Mouse (Mus musculus): Measurements from ENCODE around the gene Cyp4f39. TPM values are rescaled to one million over a fixed set of nuclear protein-coding genes. Genes with fewer than 3 reads are reported as not detected.
A peak's percentile ranks its signal among the peaks of the same experiment; 100 is the strongest.
"Not testable (repeated sequence)": the region's sequence is repeated elsewhere in the genome, so short reads cannot be mapped to it uniquely, and the experiment has no call there.

Cyp4f39 gene
- polyA plus RNA-seq, 1 experiment from 2014 or later, result 4.8 TPM

GRCm38 (mm10) chr17:32479554-32480506 lies 27.3 kb downstream of the Cyp4f39 start:
- Histone ChIP-seq H3K9ac (ENCODE audit: low read depth, low read length) (no peak overlapping the region), H3K4me3 (ENCODE audit: low read depth, low read length) (no peak overlapping the region), H3K9me3 (ENCODE audit: control insufficient read depth, low read length) (no peaks in the 10 kb centered on the region), H3K27ac (replicated peaks; ENCODE audit: low read depth, low read length) (no peak overlapping the region), H3K4me1 (ENCODE audit: control insufficient read depth, insufficient read depth, low read length) (no peaks in the 10 kb centered on the region), H3K4me2 (ENCODE audit: low read depth, low read length) (no peak overlapping the region), H3K27me3 (replicated peaks; ENCODE audit: control insufficient read depth, insufficient read depth, low read length) (peaks cover 4% of the 10 kb centered on the region; the same call in 1 of the 2 replicates), H3K36me3 (ENCODE audit: control insufficient read depth, insufficient read depth, low read length) (no peaks in the 10 kb centered on the region)
- DNase-seq (ENCODE audit: low spot score) (no peak), ATAC-seq (ENCODE audit: low read depth) (no peak)
- WGBS, result 14% methylated on average over 7 of the region's 8 CpGs

GRCm38 (mm10) chr17:32481766-32482165 lies 29.2 kb downstream of the Cyp4f39 start:
- Histone ChIP-seq H3K4me3 (ENCODE audit: low read depth, low read length) (no peak overlapping the region), H3K27ac (replicated peaks; ENCODE audit: low read depth, low read length) (no peak overlapping the region), H3K4me1 (ENCODE audit: control insufficient read depth, insufficient read depth, low read length) (no peaks in the 10 kb centered on the region), H3K9ac (ENCODE audit: low read depth, low read length) (no peak overlapping the region), H3K4me2 (ENCODE audit: low read depth, low read length) (no peak overlapping the region), H3K9me3 (ENCODE audit: control insufficient read depth, low read length) (no peaks in the 10 kb centered on the region), H3K36me3 (ENCODE audit: control insufficient read depth, insufficient read depth, low read length) (no peaks in the 10 kb centered on the region), H3K27me3 (replicated peaks; ENCODE audit: control insufficient read depth, insufficient read depth, low read length) (peaks cover 4% of the 10 kb centered on the region; the same call in 1 of the 2 replicates)
- no peak for DNase-seq (ENCODE audit: low spot score)
- no peak for ATAC-seq (ENCODE audit: low read depth)
- WGBS, result 81% methylated on average over 14 of the region's 14 CpGs

- H3K9ac ChIP-seq (ENCODE audit: low read depth, low read length), result no peak overlapping the region
- no peaks in the 10 kb centered on the region for H3K4me1 ChIP-seq (ENCODE audit: control insufficient read depth, insufficient read depth, low read length)
- H3K27ac ChIP-seq (replicated peaks; ENCODE audit: low read depth, low read length), result no peak overlapping the region
- peaks cover 4% of the 10 kb centered on the region; the same call in 1 of the 2 replicates for H3K27me3 ChIP-seq (replicated peaks; ENCODE audit: control insufficient read depth, insufficient read depth, low read length)
- 16% methylated on average over 18 of the region's 18 CpGs for WGBS
- peak overlapping the region; percentile 47 for H3K4me2 ChIP-seq (ENCODE audit: low read depth, low read length)
- peak; percentile 50 for DNase-seq (ENCODE audit: low spot score)
- peak; percentile 83; the same call in 1 of the 2 replicates for ATAC-seq (ENCODE audit: low read depth)
- no peaks in the 10 kb centered on the region for H3K36me3 ChIP-seq (ENCODE audit: control insufficient read depth, insufficient read depth, low read length)
- no peaks in the 10 kb centered on the region for H3K9me3 ChIP-seq (ENCODE audit: control insufficient read depth, low read length)
- H3K4me3 ChIP-seq (ENCODE audit: low read depth, low read length), result peak overlapping the region; percentile 20
Observed at GRCm38 (mm10) chr17:32483200-32483599, 30.7 kb downstream of the Cyp4f39 start.

GRCm38 (mm10) chr17:32492349-32492980 lies 39.9 kb downstream of the Cyp4f39 start:
- Histone ChIP-seq H3K9ac (ENCODE audit: low read depth, low read length) (peak overlapping the region; percentile 53; the same call in 1 of the 2 replicates), H3K4me2 (ENCODE audit: low read depth, low read length) (peak overlapping the region; percentile 58), H3K36me3 (ENCODE audit: control insufficient read depth, insufficient read depth, low read length) (no peaks in the 10 kb centered on the region), H3K9me3 (ENCODE audit: control insufficient read depth, low read length) (no peaks in the 10 kb centered on the region), H3K27ac (replicated peaks; ENCODE audit: low read depth, low read length) (no peak overlapping the region), H3K4me3 (ENCODE audit: low read depth, low read length) (peak overlapping the region; percentile 35), H3K27me3 (replicated peaks; ENCODE audit: control insufficient read depth, insufficient read depth, low read length) (peaks cover 3% of the 10 kb centered on the region; the same call in 1 of the 2 replicates), H3K4me1 (ENCODE audit: control insufficient read depth, insufficient read depth, low read length) (no peaks in the 10 kb centered on the region)
- DNase-seq (ENCODE audit: low spot score), result peak; percentile 74
- peak; percentile 74 for ATAC-seq (ENCODE audit: low read depth)
- 12% methylated on average over 30 of the region's 30 CpGs for WGBS

- no peak overlapping the region for H3K4me3 ChIP-seq (ENCODE audit: low read depth, low read length)
- no peak overlapping the region for H3K27ac ChIP-seq (replicated peaks; ENCODE audit: low read depth, low read length)
- ATAC-seq (ENCODE audit: low read depth), result peak; percentile 85
- no peak overlapping the region for H3K9ac ChIP-seq (ENCODE audit: low read depth, low read length)
- H3K9me3 ChIP-seq (ENCODE audit: control insufficient read depth, low read length), result no peaks in the 10 kb centered on the region
- no peak overlapping the region for H3K4me2 ChIP-seq (ENCODE audit: low read depth, low read length)
- peaks cover 3% of the 10 kb centered on the region; the same call in 1 of the 2 replicates for H3K27me3 ChIP-seq (replicated peaks; ENCODE audit: control insufficient read depth, insufficient read depth, low read length)
- peak; percentile 90 for DNase-seq (ENCODE audit: low spot score)
- WGBS, result 68% methylated on average over 1 of the region's 1 CpGs
- no peaks in the 10 kb centered on the region for H3K36me3 ChIP-seq (ENCODE audit: control insufficient read depth, insufficient read depth, low read length)
- H3K4me1 ChIP-seq (ENCODE audit: control insufficient read depth, insufficient read depth, low read length), result no peaks in the 10 kb centered on the region
Observed at GRCm38 (mm10) chr17:32494601-32495000, 42.1 kb downstream of the Cyp4f39 start.

GRCm38 (mm10) chr17:32500511-32500910 lies 48.0 kb downstream of the Cyp4f39 start:
- WGBS, result 77% methylated on average over 4 of the region's 4 CpGs
- not testable (repeated sequence) for H3K27ac ChIP-seq (replicated peaks; ENCODE audit: low read depth, low read length); H3K9me3 ChIP-seq (ENCODE audit: control insufficient read depth, low read length); ATAC-seq (ENCODE audit: low read depth); H3K4me1 ChIP-seq (ENCODE audit: control insufficient read depth, insufficient read depth, low read length); H3K4me3 ChIP-seq (ENCODE audit: low read depth, low read length); H3K27me3 ChIP-seq (replicated peaks; ENCODE audit: control insufficient read depth, insufficient read depth, low read length); H3K4me2 ChIP-seq (ENCODE audit: low read depth, low read length); DNase-seq (ENCODE audit: low spot score); H3K9ac ChIP-seq (ENCODE audit: low read depth, low read length); H3K36me3 ChIP-seq (ENCODE audit: control insufficient read depth, insufficient read depth, low read length)

- no peaks in the 10 kb centered on the region for H3K36me3 ChIP-seq (ENCODE audit: control insufficient read depth, insufficient read depth, low read length)
- H3K9ac ChIP-seq (ENCODE audit: low read depth, low read length), result no peak overlapping the region
- no peak for ATAC-seq (ENCODE audit: low read depth)
- DNase-seq (ENCODE audit: low spot score), result peak; percentile 34
- no peak overlapping the region for H3K4me2 ChIP-seq (ENCODE audit: low read depth, low read length)
- H3K9me3 ChIP-seq (ENCODE audit: control insufficient read depth, low read length), result no peaks in the 10 kb centered on the region
- no peak overlapping the region for H3K4me3 ChIP-seq (ENCODE audit: low read depth, low read length)
- no peaks in the 10 kb centered on the region for H3K27me3 ChIP-seq (replicated peaks; ENCODE audit: control insufficient read depth, insufficient read depth, low read length)
- H3K4me1 ChIP-seq (ENCODE audit: control insufficient read depth, insufficient read depth, low read length), result no peaks in the 10 kb centered on the region
- 45% methylated on average over 3 of the region's 3 CpGs for WGBS
- no peak overlapping the region for H3K27ac ChIP-seq (replicated peaks; ENCODE audit: low read depth, low read length)
Observed at GRCm38 (mm10) chr17:32501051-32501450, 48.5 kb downstream of the Cyp4f39 start.

- Histone ChIP-seq H3K9me3 (ENCODE audit: control insufficient read depth, low read length) (no peaks in the 10 kb centered on the region), H3K9ac (ENCODE audit: low read depth, low read length) (no peak overlapping the region), H3K27ac (replicated peaks; ENCODE audit: low read depth, low read length) (no peak overlapping the region), H3K4me3 (ENCODE audit: low read depth, low read length) (no peak overlapping the region), H3K4me1 (ENCODE audit: control insufficient read depth, insufficient read depth, low read length) (peaks cover 8% of the 10 kb centered on the region; the same call in 1 of the 2 replicates), H3K36me3 (ENCODE audit: control insufficient read depth, insufficient read depth, low read length) (0 out of 2 replicates have a peak, but pooled peaks cover 1% of the 10 kb centered on the region), H3K4me2 (ENCODE audit: low read depth, low read length) (no peak overlapping the region), H3K27me3 (replicated peaks; ENCODE audit: control insufficient read depth, insufficient read depth, low read length) (no peaks in the 10 kb centered on the region)
- WGBS, result 65% methylated on average over 2 of the region's 2 CpGs
- no peak for ATAC-seq (ENCODE audit: low read depth)
- no peak for DNase-seq (ENCODE audit: low spot score)
Observed at GRCm38 (mm10) chr17:32503111-32503510, 50.6 kb downstream of the Cyp4f39 start.
